Mouse (Mus musculus) cerebellum, adult 2 months (tissue): ENCODE results near the gene Khdc1c.

Experiments used
- CTCF ChIP-seq: fragments of 200-500 bp; IDR thresholded peaks from 2 replicates; pipeline ENCODE4 v1.5.1; 2011; ENCODE audit warnings: low read depth, mild to moderate bottlenecking, control low read depth, low read length, moderate library complexity, borderline replicate concordance; ENCODE audit not compliant: insufficient read depth
- POLR2A ChIP-seq: fragments of 200-500 bp; IDR thresholded peaks from 2 replicates; pipeline ENCODE4 v1.6.1; 2011; ENCODE audit warnings: low read length, control low read depth, borderline replicate concordance; ENCODE audit not compliant: insufficient read depth

DNA sequence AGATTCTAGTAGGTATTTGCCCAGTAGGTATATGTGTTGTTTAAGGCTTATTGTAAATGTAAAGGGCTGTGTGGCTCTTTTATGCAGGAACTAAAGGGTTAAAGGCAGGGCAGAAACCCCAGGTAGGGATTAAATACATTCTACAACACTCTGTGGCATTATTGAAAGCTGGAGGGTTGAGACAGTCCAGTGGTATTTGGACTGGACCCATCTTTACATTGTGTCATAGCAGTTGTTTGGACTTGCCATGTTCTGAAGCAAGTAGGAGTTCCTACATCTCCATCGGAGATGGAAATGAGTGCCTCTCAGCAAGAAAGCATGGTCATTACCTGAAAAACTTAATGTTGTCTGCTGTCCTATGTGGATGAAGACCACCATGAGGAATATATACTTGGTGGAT, 27.4 kb upstream of the Khdc1c start:
- TF ChIP-seq CTCF (no peak), POLR2A (no peak)
